Mouse (Mus musculus): ENCODE measurements around the gene Pelo. TPM values are rescaled to one million over a fixed set of nuclear protein-coding genes. Genes with fewer than 3 reads are reported as not detected.

Gene Pelo
- polyA plus RNA-seq, 1 experiment from 2014 or later = 5.7 TPM

DNA sequence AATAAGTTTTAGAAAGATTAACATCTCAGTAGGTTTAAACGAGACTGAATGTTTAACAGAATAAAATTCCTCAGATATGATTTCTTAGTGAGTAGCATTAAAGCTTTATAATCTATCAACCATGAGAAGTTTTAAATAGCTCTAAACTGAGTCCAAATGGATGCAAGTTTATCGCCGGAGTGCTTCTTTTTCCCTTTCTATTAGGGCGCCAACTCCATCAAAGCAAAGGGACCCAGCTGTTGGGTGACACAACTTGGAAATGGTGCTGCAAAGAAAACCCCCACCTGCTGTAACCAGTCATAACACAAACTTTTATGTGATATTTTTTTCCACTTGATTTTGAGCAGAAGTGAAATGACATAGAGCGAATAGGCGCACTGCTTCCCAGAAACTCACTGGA, 17.6 kb downstream of the Pelo start:
- Histone ChIP-seq H3K9ac (replicated peaks; ENCODE audit: low read depth, low read length) (no peak overlapping the region), H3K36me3 (ENCODE audit: control insufficient read depth, insufficient read depth, low read length) (no peaks in the 10 kb centered on the region), H3K27ac (ENCODE audit: low read length) (peak overlapping the region; percentile 68), H3K4me1 (ENCODE audit: control insufficient read depth, insufficient read depth, low read length) (0 out of 2 replicates have a peak, but pooled peaks cover 6% of the 10 kb centered on the region), H3K27me3 (ENCODE audit: control insufficient read depth, insufficient read depth, low read length) (no peaks in the 10 kb centered on the region), H3K4me3 (ENCODE audit: low read depth, low read length) (no peak overlapping the region), H3K9me3 (ENCODE audit: control insufficient read depth, low read depth, low read length) (no peaks in the 10 kb centered on the region), H3K4me2 (replicated peaks; ENCODE audit: low read depth, low read length) (no peak overlapping the region)
- 44% methylated on average over 6 of the region's 6 CpGs for WGBS
- ATAC-seq (ENCODE audit: insufficient number of reproducible peaks, insufficient read depth, low FRiP score, low read depth) = peak; percentile 81; the same call in 1 of the 2 replicates

DNA sequence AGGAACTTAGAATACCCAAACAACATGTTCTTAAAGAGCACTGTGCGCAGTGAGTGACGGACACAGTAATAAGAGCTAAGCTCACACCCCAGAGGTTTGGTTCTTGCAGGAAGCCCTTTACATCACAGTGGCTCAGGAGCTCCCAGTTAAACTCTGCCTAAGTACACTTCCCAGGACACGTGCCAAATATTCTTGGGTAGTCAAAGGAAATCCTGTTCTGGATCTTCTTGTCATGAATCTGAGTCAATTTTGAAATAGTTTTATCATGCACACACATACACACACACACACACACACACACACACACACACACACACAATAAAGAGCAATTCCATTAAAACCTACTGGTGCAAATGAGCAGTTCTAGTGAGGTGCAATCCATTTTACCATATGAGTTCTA, 18.6 kb downstream of the Pelo start:
- H3K4me3 ChIP-seq (ENCODE audit: low read depth, low read length) = no peak overlapping the region
- H3K27ac ChIP-seq (ENCODE audit: low read length) = no peak overlapping the region; the same call in 1 of the 2 replicates
- H3K27me3 ChIP-seq (ENCODE audit: control insufficient read depth, insufficient read depth, low read length) = no peaks in the 10 kb centered on the region
- H3K9ac ChIP-seq (replicated peaks; ENCODE audit: low read depth, low read length) = no peak overlapping the region
- 0 out of 2 replicates have a peak, but pooled peaks cover 6% of the 10 kb centered on the region for H3K4me1 ChIP-seq (ENCODE audit: control insufficient read depth, insufficient read depth, low read length)
- no peak for ATAC-seq (ENCODE audit: insufficient number of reproducible peaks, insufficient read depth, low FRiP score, low read depth)
- no peak overlapping the region for H3K4me2 ChIP-seq (replicated peaks; ENCODE audit: low read depth, low read length)
- H3K36me3 ChIP-seq (ENCODE audit: control insufficient read depth, insufficient read depth, low read length) = no peaks in the 10 kb centered on the region
- 70% methylated on average over 3 of the region's 3 CpGs for WGBS
- no peaks in the 10 kb centered on the region for H3K9me3 ChIP-seq (ENCODE audit: control insufficient read depth, low read depth, low read length)

DNA sequence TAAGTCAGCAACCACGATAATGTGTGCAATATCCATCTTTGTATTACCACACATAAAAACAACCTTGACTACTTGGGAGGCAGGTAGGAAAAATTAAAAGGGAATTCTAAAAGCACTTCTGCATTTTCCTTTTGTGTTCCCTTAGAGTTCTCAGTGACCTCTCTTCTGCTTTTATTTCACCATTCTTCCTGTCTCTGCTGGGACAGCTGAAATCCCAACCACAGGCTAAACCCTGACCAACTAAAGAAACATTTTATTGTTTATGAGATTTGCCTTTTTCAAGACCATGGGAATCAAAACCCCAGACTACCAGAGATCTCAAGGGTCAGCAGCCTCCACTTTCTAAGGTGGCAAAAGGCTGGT, 22.0 kb downstream of the Pelo start:
- Histone ChIP-seq H3K9ac (replicated peaks; ENCODE audit: low read depth, low read length) (no peak overlapping the region), H3K27ac (ENCODE audit: low read length) (no peak overlapping the region), H3K36me3 (ENCODE audit: control insufficient read depth, insufficient read depth, low read length) (no peaks in the 10 kb centered on the region), H3K4me3 (ENCODE audit: low read depth, low read length) (no peak overlapping the region), H3K27me3 (ENCODE audit: control insufficient read depth, insufficient read depth, low read length) (no peaks in the 10 kb centered on the region), H3K9me3 (ENCODE audit: control insufficient read depth, low read depth, low read length) (no peaks in the 10 kb centered on the region), H3K4me2 (replicated peaks; ENCODE audit: low read depth, low read length) (no peak overlapping the region), H3K4me1 (ENCODE audit: control insufficient read depth, insufficient read depth, low read length) (0 out of 2 replicates have a peak, but pooled peaks cover 2% of the 10 kb centered on the region)
- 90% methylated on average over 1 of the region's 1 CpGs for WGBS
- no peak for ATAC-seq (ENCODE audit: insufficient number of reproducible peaks, insufficient read depth, low FRiP score, low read depth)

DNA sequence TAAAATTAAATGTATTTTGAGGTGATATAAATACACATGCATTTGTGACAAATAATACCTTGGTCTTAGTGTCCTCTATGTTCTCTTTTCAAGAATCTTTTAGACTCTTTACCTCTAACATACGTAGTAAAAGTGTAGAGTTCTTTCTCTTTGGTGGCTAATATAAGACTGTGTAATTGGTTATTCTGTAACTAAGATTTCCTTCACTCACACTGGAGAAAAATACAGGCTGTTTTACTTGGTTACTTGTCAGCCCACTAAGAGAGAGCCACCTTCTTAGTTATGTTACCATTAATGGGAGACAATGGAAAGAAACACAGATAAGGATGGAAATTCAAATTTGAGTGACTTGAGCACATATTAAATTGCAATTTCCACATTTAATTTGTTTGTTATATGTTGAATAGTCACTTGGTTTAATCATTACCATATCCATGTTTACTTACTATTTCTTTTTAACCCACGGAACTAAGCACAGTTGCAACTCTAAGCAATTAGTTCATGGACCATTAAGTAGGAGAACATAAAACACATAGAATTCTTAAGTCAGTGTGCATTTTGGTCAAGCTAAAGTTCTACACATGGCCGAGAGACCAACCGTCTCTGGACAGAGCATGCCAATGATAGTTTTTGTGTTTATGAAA, 22.5 kb downstream of the Pelo start:
- Histone ChIP-seq H3K9ac (replicated peaks; ENCODE audit: low read depth, low read length) (no peak overlapping the region), H3K4me3 (ENCODE audit: low read depth, low read length) (no peak overlapping the region)
- WGBS = 86% methylated on average over 4 of the region's 4 CpGs

DNA sequence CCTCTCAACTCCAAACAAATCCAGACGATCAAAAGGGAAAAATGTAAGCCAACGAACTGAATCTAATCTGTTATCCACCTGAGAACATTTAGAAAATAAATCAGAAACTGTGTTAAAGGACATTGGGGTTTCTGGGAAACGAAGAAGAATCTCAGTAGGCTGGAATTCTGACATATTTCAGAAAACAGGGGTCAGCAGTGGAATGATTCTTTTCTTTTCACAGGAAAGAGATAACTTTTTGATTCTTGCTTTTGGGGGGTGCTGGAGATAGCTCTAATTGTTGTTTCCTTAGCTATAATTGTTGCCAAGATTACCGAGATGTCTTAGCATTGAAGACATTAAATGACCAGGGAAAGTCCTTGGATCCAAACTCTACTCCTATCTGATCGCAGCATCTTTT, 32.4 kb downstream of the Pelo start:
- no peak for ATAC-seq (ENCODE audit: insufficient number of reproducible peaks, insufficient read depth, low FRiP score, low read depth)

More for the DNA sequence above, 22.5 kb downstream of the Pelo start:
- Histone ChIP-seq H3K27ac (ENCODE audit: low read length) (no peak overlapping the region), H3K27me3 (ENCODE audit: control insufficient read depth, insufficient read depth, low read length) (no peaks in the 10 kb centered on the region), H3K4me2 (replicated peaks; ENCODE audit: low read depth, low read length) (no peak overlapping the region), H3K4me1 (ENCODE audit: control insufficient read depth, insufficient read depth, low read length) (0 out of 2 replicates have a peak, but pooled peaks cover 2% of the 10 kb centered on the region), H3K36me3 (ENCODE audit: control insufficient read depth, insufficient read depth, low read length) (no peaks in the 10 kb centered on the region), H3K9me3 (ENCODE audit: control insufficient read depth, low read depth, low read length) (no peaks in the 10 kb centered on the region)
- no peak for ATAC-seq (ENCODE audit: insufficient number of reproducible peaks, insufficient read depth, low FRiP score, low read depth)

DNA sequence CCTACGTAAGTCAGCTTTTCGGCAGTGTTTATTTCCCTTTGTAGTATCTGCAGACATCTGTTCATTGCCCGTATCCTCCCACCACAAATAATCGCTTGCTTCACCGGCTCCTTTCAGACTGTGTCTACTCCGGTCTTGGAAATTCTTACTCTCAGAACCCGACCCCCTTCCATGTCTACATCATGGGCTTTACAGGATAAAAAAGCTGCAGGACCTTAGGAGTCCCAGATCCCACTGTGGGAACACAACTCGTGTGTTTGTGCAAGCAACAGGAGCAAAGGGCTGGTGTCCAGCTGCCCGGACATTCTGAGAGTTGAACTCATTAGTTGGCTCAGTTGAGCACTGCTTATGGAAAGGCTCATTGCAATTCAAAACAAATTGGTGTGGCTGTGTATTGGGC, 35.2 kb downstream of the Pelo start:
- H3K4me2 ChIP-seq (replicated peaks; ENCODE audit: low read depth, low read length) = peak overlapping the region; percentile 29
- H3K27ac ChIP-seq (ENCODE audit: low read length) = peak overlapping the region; percentile 24; the same call in 1 of the 2 replicates

More for the DNA sequence above, 32.4 kb downstream of the Pelo start:
- Histone ChIP-seq H3K4me2 (replicated peaks; ENCODE audit: low read depth, low read length) (no peak overlapping the region), H3K27me3 (ENCODE audit: control insufficient read depth, insufficient read depth, low read length) (no peaks in the 10 kb centered on the region), H3K9ac (replicated peaks; ENCODE audit: low read depth, low read length) (no peak overlapping the region), H3K4me1 (ENCODE audit: control insufficient read depth, insufficient read depth, low read length) (peaks cover 10% of the 10 kb centered on the region), H3K27ac (ENCODE audit: low read length) (no peak overlapping the region), H3K9me3 (ENCODE audit: control insufficient read depth, low read depth, low read length) (no peaks in the 10 kb centered on the region), H3K36me3 (ENCODE audit: control insufficient read depth, insufficient read depth, low read length) (no peaks in the 10 kb centered on the region), H3K4me3 (ENCODE audit: low read depth, low read length) (no peak overlapping the region)
- WGBS = 71% methylated on average over 5 of the region's 5 CpGs

DNA sequence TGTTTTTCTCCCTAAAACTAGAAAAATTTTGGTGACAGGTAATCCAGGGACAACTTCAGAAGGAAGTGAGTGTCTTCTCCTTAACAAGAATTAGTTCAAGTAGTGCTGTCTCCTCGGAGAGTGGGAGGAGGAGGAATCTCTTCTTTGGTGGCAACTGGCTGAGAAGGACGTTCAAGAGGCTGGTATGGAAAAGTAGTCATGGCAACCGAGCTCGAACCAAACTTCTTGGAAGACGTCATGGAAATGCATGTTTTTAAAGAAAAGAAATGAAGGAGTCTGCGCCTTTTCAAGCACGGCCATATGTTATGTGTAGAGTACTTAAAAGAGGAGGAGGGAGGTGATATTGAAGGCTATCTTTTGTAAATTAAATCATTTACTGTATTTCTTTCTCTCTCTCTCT, 37.4 kb downstream of the Pelo start:
- Histone ChIP-seq H3K27ac (ENCODE audit: low read length) (no peak overlapping the region), H3K9ac (replicated peaks; ENCODE audit: low read depth, low read length) (no peak overlapping the region), H3K9me3 (ENCODE audit: control insufficient read depth, low read depth, low read length) (no peaks in the 10 kb centered on the region), H3K4me1 (ENCODE audit: control insufficient read depth, insufficient read depth, low read length) (peaks cover 17% of the 10 kb centered on the region), H3K4me2 (replicated peaks; ENCODE audit: low read depth, low read length) (no peak overlapping the region), H3K4me3 (ENCODE audit: low read depth, low read length) (no peak overlapping the region), H3K36me3 (ENCODE audit: control insufficient read depth, insufficient read depth, low read length) (no peaks in the 10 kb centered on the region), H3K27me3 (ENCODE audit: control insufficient read depth, insufficient read depth, low read length) (no peaks in the 10 kb centered on the region)
- 76% methylated on average over 7 of the region's 7 CpGs for WGBS
- no peak for ATAC-seq (ENCODE audit: insufficient number of reproducible peaks, insufficient read depth, low FRiP score, low read depth)

More for the DNA sequence above, 35.2 kb downstream of the Pelo start:
- H3K36me3 ChIP-seq (ENCODE audit: control insufficient read depth, insufficient read depth, low read length) = no peaks in the 10 kb centered on the region
- no peak overlapping the region for H3K9ac ChIP-seq (replicated peaks; ENCODE audit: low read depth, low read length)
- ATAC-seq (ENCODE audit: insufficient number of reproducible peaks, insufficient read depth, low FRiP score, low read depth) = no peak
- H3K27me3 ChIP-seq (ENCODE audit: control insufficient read depth, insufficient read depth, low read length) = no peaks in the 10 kb centered on the region
- H3K9me3 ChIP-seq (ENCODE audit: control insufficient read depth, low read depth, low read length) = no peaks in the 10 kb centered on the region
- 18% methylated on average over 9 of the region's 9 CpGs for WGBS
- no peak overlapping the region for H3K4me3 ChIP-seq (ENCODE audit: low read depth, low read length)
- peaks cover 17% of the 10 kb centered on the region for H3K4me1 ChIP-seq (ENCODE audit: control insufficient read depth, insufficient read depth, low read length)

DNA sequence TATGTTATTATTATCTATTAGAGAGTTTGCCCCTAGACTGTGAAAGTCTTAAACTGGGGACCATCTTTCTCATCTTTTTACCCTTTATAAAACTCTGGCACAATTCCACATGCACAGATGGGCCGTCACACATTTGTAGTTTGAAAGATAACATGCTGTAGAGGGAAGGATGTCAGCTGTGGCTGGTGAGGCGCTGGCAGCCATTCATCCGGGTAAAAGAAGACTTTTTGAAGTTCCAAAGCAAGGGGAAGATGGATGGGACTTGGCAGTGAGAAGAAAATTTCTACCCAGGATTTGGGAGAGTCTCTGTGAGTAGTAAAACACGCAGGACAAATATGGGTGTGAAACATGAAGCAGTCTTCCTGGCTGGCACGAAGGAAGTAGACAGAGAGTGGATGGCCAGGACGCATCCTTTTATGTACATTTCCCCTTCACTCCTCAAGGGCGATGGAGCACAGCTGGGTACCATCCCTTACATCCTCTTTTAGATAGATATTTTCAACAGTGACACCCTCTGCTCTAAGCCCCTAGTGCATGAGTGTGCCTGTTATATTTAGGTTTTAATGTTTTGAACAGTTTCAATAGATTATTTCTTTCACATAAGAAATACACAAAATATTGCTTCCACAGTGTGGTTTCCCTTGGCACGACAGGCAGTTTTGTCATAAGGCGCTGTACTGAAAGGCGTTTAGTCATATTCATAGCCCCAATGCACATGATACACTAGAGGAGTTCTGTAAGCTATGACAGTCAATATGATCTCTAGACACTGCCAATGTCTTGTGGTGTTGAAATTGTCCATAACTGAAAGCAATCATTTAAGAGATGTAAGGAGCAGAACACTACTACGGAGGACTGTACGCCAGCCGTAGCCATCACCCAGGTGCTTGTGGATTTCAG, 39.1 kb downstream of the Pelo start:
- 59% methylated on average over 13 of the region's 13 CpGs for WGBS
- peak; percentile 49; the same call in 1 of the 2 replicates for ATAC-seq (ENCODE audit: insufficient number of reproducible peaks, insufficient read depth, low FRiP score, low read depth)
- H3K9me3 ChIP-seq (ENCODE audit: control insufficient read depth, low read depth, low read length) = no peaks in the 10 kb centered on the region

More for the DNA sequence above, 39.1 kb downstream of the Pelo start:
- H3K27ac ChIP-seq (ENCODE audit: low read length) = peak overlapping the region; percentile 56; the same call in 1 of the 2 replicates
- no peak overlapping the region for H3K4me3 ChIP-seq (ENCODE audit: low read depth, low read length)
- no peak overlapping the region for H3K4me2 ChIP-seq (replicated peaks; ENCODE audit: low read depth, low read length)
- no peaks in the 10 kb centered on the region for H3K36me3 ChIP-seq (ENCODE audit: control insufficient read depth, insufficient read depth, low read length)
- peaks cover 17% of the 10 kb centered on the region for H3K4me1 ChIP-seq (ENCODE audit: control insufficient read depth, insufficient read depth, low read length)
- no peaks in the 10 kb centered on the region for H3K27me3 ChIP-seq (ENCODE audit: control insufficient read depth, insufficient read depth, low read length)
- H3K9ac ChIP-seq (replicated peaks; ENCODE audit: low read depth, low read length) = no peak overlapping the region
